In the genomic region with DNA sequence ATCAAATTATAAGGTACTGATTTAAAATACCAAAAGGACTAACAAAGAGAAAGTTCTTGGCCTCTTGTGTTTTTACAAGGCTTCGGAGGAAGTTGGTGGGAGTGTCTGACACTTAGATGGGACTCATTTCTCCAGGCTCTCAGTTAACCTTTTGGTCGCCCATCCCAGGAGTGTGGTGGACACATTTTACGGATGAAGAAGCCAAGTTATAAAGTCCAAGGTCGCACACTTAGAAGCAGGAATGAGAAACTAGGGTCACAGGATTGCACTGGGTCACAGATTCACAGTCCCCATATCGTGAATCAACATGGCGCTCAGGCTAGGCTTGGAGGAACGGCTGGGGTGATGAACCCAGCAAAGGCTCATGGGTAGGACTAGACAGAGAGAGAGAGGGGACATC, we compare ENCODE assay signal across 28 mouse cellular contexts. TPM values are rescaled to one million over a fixed set of nuclear protein-coding genes. Genes with fewer than 3 reads are reported as not detected.
DNase-seq lines count a peak whose midpoint lies in the region; ATAC-seq lines count a peak whose summit lies in the region.
"Had no signal": no experiment of that assay in that cellular context is flagged by ENCODE, and none has a peak within 500 bp of the region (broad histone marks: within the 10 kb centered on the region; RNA-seq: fewer than 3 reads in every experiment).

No protein-coding gene starts in this region.

- H3K9ac ChIP-seq in forebrain, embryonic 13.5 days: no peak overlapping the region
- no peak overlapping the region for H3K9ac ChIP-seq in intestine, embryonic 15.5 days
- H3K9ac ChIP-seq: hindbrain, embryonic 12.5 days; midbrain, embryonic 13.5 days had no signal

- no peak overlapping the region for H3K4me2 ChIP-seq in forebrain, embryonic 13.5 days
- H3K4me2 ChIP-seq in intestine, embryonic 15.5 days (replicated peaks): no peak overlapping the region

- no peaks in the 10 kb centered on the region for H3K9me3 ChIP-seq in forebrain, embryonic 10.5 days
- no peaks in the 10 kb centered on the region for H3K9me3 ChIP-seq in forebrain, embryonic 13.5 days (replicated peaks)
- no peaks in the 10 kb centered on the region for H3K9me3 ChIP-seq in intestine, embryonic 15.5 days
- H3K9me3 ChIP-seq: embryonic facial prominence, embryonic 13.5 days; forebrain, embryonic 12.5 days; G1E; heart, embryonic 10.5 days; heart, embryonic 15.5 days; hindbrain, embryonic 12.5 days; midbrain, embryonic 13.5 days had no signal

- no peak for DNase-seq in forebrain, embryonic 10.5 days (ENCODE audit: extremely low spot score, low spot score)
- peak; percentile 55 to 60 for DNase-seq in kidney, adult 8-10 months
- DNase-seq in kidney, postnatal 10 days: no peak
- peak; percentile 28 for DNase-seq in kidney, postnatal 14 days
- no peak for DNase-seq in layer of hippocampus, postnatal 25 days (ENCODE audit: extremely low spot score in 1 of 2, low spot score in 1 of 2)
- DNase-seq: adrenal gland, postnatal 10 days; layer of hippocampus, adult 9-11 months; lung, adult 2 months; lung, postnatal 10 days; right cerebral cortex, postnatal 14 days; thymus, postnatal 25 days had no signal

- H3K27me3 ChIP-seq in forebrain, embryonic 10.5 days (ENCODE audit: poor library complexity, severe bottlenecking): peaks cover 13% of the 10 kb centered on the region; the same call in 1 of the 2 replicates
- H3K27me3 ChIP-seq in forebrain, embryonic 13.5 days: 0 out of 2 replicates have a peak, but pooled peaks cover 13% of the 10 kb centered on the region
- H3K27me3 ChIP-seq in intestine, embryonic 15.5 days (replicated peaks): no peaks in the 10 kb centered on the region
- H3K27me3 ChIP-seq: embryonic facial prominence, embryonic 13.5 days; heart, embryonic 15.5 days had no signal

- 0 out of 2 replicates have a peak overlapping the region, but pooled peaks have one; percentile 35 for H3K27ac ChIP-seq in forebrain, embryonic 10.5 days
- no peak overlapping the region for H3K27ac ChIP-seq in forebrain, embryonic 13.5 days
- H3K27ac ChIP-seq in intestine, embryonic 15.5 days: peak overlapping the region; percentile 48; the same call in 1 of the 2 replicates
- H3K27ac ChIP-seq: embryonic facial prominence, embryonic 13.5 days; forebrain, embryonic 12.5 days; heart, embryonic 15.5 days; hindbrain, embryonic 12.5 days; macrophage; midbrain, embryonic 13.5 days had no signal

- 85% methylated on average over 7 of the region's 7 CpGs for WGBS in forebrain, embryonic 10.5 days
- 87% methylated on average over 7 of the region's 7 CpGs for WGBS in forebrain, embryonic 13.5 days
- 69% methylated on average over 7 of the region's 7 CpGs for WGBS in intestine, embryonic 15.5 days

- no peaks in the 10 kb centered on the region for H3K36me3 ChIP-seq in forebrain, embryonic 10.5 days (replicated peaks)
- no peaks in the 10 kb centered on the region for H3K36me3 ChIP-seq in forebrain, embryonic 13.5 days (ENCODE audit: poor library complexity, severe bottlenecking)
- no peaks in the 10 kb centered on the region for H3K36me3 ChIP-seq in intestine, embryonic 15.5 days
- H3K36me3 ChIP-seq: embryonic facial prominence, embryonic 13.5 days; forebrain, embryonic 12.5 days; G1E; heart, embryonic 10.5 days; heart, embryonic 15.5 days; hindbrain, embryonic 12.5 days; midbrain, embryonic 13.5 days had no signal

- H3K4me1 ChIP-seq in forebrain, embryonic 10.5 days: peaks cover 29% of the 10 kb centered on the region
- no peaks in the 10 kb centered on the region for H3K4me1 ChIP-seq in forebrain, embryonic 13.5 days
- H3K4me1 ChIP-seq in intestine, embryonic 15.5 days (replicated peaks): peaks cover 22% of the 10 kb centered on the region; the same call in 1 of the 2 replicates

- no peak overlapping the region for H3K4me3 ChIP-seq in forebrain, embryonic 10.5 days
- H3K4me3 ChIP-seq in forebrain, embryonic 13.5 days: no peak overlapping the region
- no peak overlapping the region for H3K4me3 ChIP-seq in intestine, embryonic 15.5 days (replicated peaks)

- no peak for ATAC-seq in forebrain, embryonic 13.5 days
- ATAC-seq in intestine, embryonic 15.5 days: no peak
- no peak for ATAC-seq in erythroid progenitor cell, adult 5-6 weeks (replicated peaks; ENCODE audit: low FRiP score, poor library complexity, severe bottlenecking)
- ATAC-seq: midbrain, embryonic 13.5 days had no signal

RNA-seq across cellular contexts. Expression of gene Myom3, which starts 2.1 kb away (rescaled TPM):
- 0.09 TPM in 1 of 2 replicates, not detected in the other for polyA plus RNA-seq in forebrain, embryonic 10.5 days (2016; fragmentation: Nextera tagmentation; extraction: Ambion mirVana)
- polyA plus RNA-seq in forebrain, embryonic 13.5 days (2015; fragmentation: Nextera tagmentation; extraction: Ambion mirVana): 0.09 TPM in 1 of 2 replicates, not detected in the other
- polyA plus RNA-seq in intestine, embryonic 15.5 days (2015; fragmentation: Nextera tagmentation; extraction: Ambion mirVana): 1.1 TPM in 2 replicates
- not detected in 2 replicates for total RNA-seq in erythroid progenitor cell, adult 5-6 weeks (2015; ENCODE audit: low replicate concordance)
- not detected in 2 replicates for total RNA-seq in erythroid progenitor cell, adult 5-6 weeks (2017; ENCODE audit: low replicate concordance)
- 1 to 10 TPM in 1 of 2 experiments, under 1 TPM in 1; 0.66 to 1.2 TPM for total RNA-seq in layer of hippocampus, postnatal 25 days (2021)
- total RNA-seq: common myeloid progenitor, adult 5-6 weeks; granulocyte monocyte progenitor cell, adult 5-6 weeks; megakaryocyte-erythroid progenitor cell, adult 5-6 weeks had no signal
- polyA plus RNA-seq: G1E; heart, embryonic 10.5 days had no signal

RNA-seq across cellular contexts. Expression of gene Il22ra1, which starts 33.6 kb away (rescaled TPM):
- polyA plus RNA-seq in forebrain, embryonic 10.5 days (2016; fragmentation: Nextera tagmentation; extraction: Ambion mirVana): not detected in 2 replicates
- not detected in 2 replicates for polyA plus RNA-seq in forebrain, embryonic 13.5 days (2015; fragmentation: Nextera tagmentation; extraction: Ambion mirVana)
- polyA plus RNA-seq in intestine, embryonic 15.5 days (2015; fragmentation: Nextera tagmentation; extraction: Ambion mirVana): 4.7 and 6.5 TPM in 2 replicates
- total RNA-seq in erythroid progenitor cell, adult 5-6 weeks (2015; ENCODE audit: low replicate concordance): not detected in 2 replicates
- total RNA-seq in erythroid progenitor cell, adult 5-6 weeks (2017; ENCODE audit: low replicate concordance): 0.64 and 3.6 TPM in 2 replicates
- under 1 TPM in 1 of 2 experiments, not detected in 1; 0.14 TPM for total RNA-seq in layer of hippocampus, postnatal 25 days (2021)
- total RNA-seq: CH12.LX; common myeloid progenitor, adult 5-6 weeks; granulocyte monocyte progenitor cell, adult 5-6 weeks; megakaryocyte-erythroid progenitor cell, adult 5-6 weeks had no signal
- polyA plus RNA-seq: forebrain, embryonic 12.5 days; G1E; hindbrain, embryonic 12.5 days; limb, embryonic 11.5 days; macrophage; midbrain, embryonic 13.5 days; neural tube, embryonic 14.5 days had no signal

Comparison
In these comparisons a context has a peak if more than half of its experiments do, and no peak if none do; other contexts are left out.
1. DNase-seq: peak in kidney, adult 8-10 months (2 of 2) and kidney, postnatal 14 days (single experiment); none in forebrain, embryonic 10.5 days (single experiment), kidney, postnatal 10 days (single experiment) and layer of hippocampus, postnatal 25 days (0 of 2).